Mouse (Mus musculus): ENCODE data around the gene Olfr1225.
"Not testable (repeated sequence)": the region's sequence is repeated elsewhere in the genome, so short reads cannot be mapped to it uniquely, and the experiment has no call there.

Olfr1225 gene

DNA sequence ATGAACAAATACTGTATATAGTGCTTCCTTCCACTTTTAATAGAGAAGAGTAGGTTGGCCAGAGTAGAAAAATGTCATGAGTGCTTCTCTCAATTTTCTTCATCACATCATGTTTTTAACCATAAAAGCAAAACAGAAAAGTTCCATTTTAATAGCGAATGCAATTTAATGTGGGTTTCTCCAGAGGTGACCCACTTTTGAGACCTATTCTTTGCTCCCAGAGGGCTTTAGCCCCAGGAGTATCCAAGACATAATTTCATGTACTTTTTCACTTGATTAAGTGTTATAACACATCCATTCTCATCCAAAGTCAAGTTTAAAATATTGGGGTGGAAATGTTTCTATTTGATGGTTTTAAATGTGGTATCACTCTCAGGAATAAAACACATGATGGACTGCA is at the start of gene Olfr1225:
Gene Olfr1225, minus strand, starts transcription at position 101 of the 400 bp plus-strand sequence.
- no peak for DNase-seq (ENCODE audit: low spot score in 2 of 2)

DNA sequence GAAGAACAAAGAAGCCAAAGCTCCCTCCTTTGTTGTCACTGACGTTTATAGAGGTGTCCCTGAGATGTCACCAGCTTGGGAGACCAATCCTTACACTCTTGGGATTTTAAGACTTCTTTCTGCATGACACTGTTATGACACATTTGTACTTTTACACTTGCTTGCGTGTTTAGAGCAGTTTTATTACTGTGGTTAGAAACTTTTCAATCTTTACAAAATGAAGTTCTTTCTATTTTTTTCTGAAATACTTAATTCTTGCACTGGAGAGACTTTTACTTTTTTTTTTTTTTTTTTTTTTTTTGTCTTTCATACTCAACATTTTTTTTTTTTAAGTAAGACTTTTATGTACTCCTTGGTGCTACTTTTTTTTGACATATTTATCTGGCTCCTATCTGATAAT is 25.5 kb upstream of the Olfr1225 start, which contains the start of gene Olfr1226:
Gene Olfr1226, minus strand, starts transcription at position 101 of the 400 bp plus-strand sequence.
- DNase-seq (ENCODE audit: low spot score in 2 of 2): no peak

- DNase-seq (ENCODE audit: low spot score in 2 of 2): no peak
Measured at GRCm38 (mm10) chr2:89196325-89196982, 22.0 kb upstream of the Olfr1225 start.

GRCm38 (mm10) chr2:89164711-89165110 is 9.8 kb downstream of the Olfr1225 start:
- not testable (repeated sequence) for DNase-seq (ENCODE audit: low spot score in 2 of 2)

DNA sequence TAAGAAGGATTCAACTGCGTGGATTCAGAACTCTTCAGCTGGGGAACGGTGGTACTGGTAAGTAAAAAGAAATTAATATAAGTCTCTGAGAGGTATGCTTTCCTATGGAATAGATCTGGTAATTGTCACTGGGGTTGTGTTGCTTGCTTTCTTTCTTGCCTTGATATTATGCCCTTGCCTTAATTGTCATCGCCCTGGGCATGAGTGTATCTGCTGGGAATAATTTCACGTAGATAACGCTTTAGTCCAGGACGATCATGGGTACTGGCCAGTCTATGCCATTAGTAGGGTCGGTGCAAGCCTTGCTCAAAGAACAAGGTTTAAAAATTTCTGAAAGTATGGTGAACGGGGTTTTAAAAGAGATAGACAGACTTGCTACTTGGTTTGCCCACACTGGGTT is 10.5 kb downstream of the Olfr1225 start, which contains the start of gene Olfr1224-ps1:
Gene Olfr1224-ps1, minus strand, starts transcription at position 101 of the 400 bp plus-strand sequence.
- DNase-seq (ENCODE audit: low spot score in 2 of 2): not testable (repeated sequence)

DNA sequence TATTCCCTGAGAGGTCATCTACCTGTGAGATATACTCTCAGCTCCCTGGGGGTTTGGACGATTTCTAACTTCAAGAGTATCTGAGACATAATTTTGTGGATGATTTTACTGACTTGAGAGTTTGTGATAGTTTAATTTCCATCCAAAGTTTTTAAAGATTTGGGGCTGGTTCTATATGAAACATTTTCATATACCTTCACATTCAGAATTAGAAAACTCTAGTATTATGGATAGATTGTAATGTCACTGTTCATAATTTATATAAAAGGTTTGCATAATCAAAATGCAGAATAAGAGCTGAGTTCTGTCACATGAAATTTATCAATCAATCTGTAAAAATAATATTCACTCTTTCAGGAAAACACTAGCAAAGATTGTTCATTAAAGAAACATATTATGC is 23.0 kb downstream of the Olfr1225 start, which contains the start of gene Olfr1223:
Gene Olfr1223, minus strand, starts transcription at position 101 of the 400 bp plus-strand sequence.
- DNase-seq (ENCODE audit: low spot score in 2 of 2): no peak

- no peak for DNase-seq (ENCODE audit: low spot score in 2 of 2)
Measured at GRCm38 (mm10) chr2:89132954-89133353, 41.5 kb downstream of the Olfr1225 start, which contains the start of gene Olfr1222. Gene Olfr1222 (minus strand): TSS chr2:89133054.

Measured in spleen, postnatal 4 days (tissue).